Mouse (Mus musculus) hindbrain, embryonic 13.5 days (tissue): ENCODE results near the gene Nostrin. TPM values are rescaled to one million over a fixed set of nuclear protein-coding genes. Genes with fewer than 3 reads are reported as not detected.

Experiments used
- ATAC-seq: fragments of 200-750 bp; cut with Nextera tagmentation; 2 replicates; pipeline ENCODE4 v1.8.0; 2017; ENCODE audit warnings: moderate TSS enrichment; ENCODE audit not compliant: low FRiP score
- H3K27ac ChIP-seq: fragments of 300-500 bp; sonication (generic); 2 replicates; pipeline ENCODE4 v1.5.1; 2015; ENCODE audit warnings: inconsistent platforms, mild to moderate bottlenecking, moderate library complexity
- H3K27me3 ChIP-seq: fragments of 300-500 bp; sonication (generic); 2 replicates; pipeline ENCODE4 v1.6.1; 2015; ENCODE audit warnings: mild to moderate bottlenecking, inconsistent platforms
- H3K36me3 ChIP-seq: fragments of 300-500 bp; sonication (generic); 2 replicates; pipeline ENCODE4 v1.6.1; 2015; ENCODE audit warnings: mild to moderate bottlenecking, inconsistent platforms
- H3K4me1 ChIP-seq: fragments of 300-500 bp; sonication (generic); replicated peaks from 2 replicates; pipeline ENCODE4 v1.6.1; 2015; ENCODE audit warnings: inconsistent platforms
- H3K4me2 ChIP-seq: fragments of 300-500 bp; sonication (generic); 2 replicates; pipeline ENCODE4 v1.6.1; 2015; ENCODE audit warnings: inconsistent platforms, mild to moderate bottlenecking, moderate library complexity
- H3K4me3 ChIP-seq: fragments of 300-500 bp; sonication (generic); 2 replicates; pipeline ENCODE4 v1.5.1; 2015; ENCODE audit warnings: mild to moderate bottlenecking, inconsistent platforms
- H3K9ac ChIP-seq: fragments of 300-500 bp; sonication (generic); 2 replicates; pipeline ENCODE4 v1.6.1; 2015; ENCODE audit warnings: mild to moderate bottlenecking, inconsistent platforms
- H3K9me3 ChIP-seq: fragments of 300-500 bp; sonication (generic); 2 replicates; pipeline ENCODE4 v1.6.1; 2016; ENCODE audit warnings: inconsistent platforms
- WGBS: fragments of 180-500 bp; shearing (Covaris S2); methylation state at CpG from one replicate; pipeline ENCODE4 v1.1.7; 2015; 5-methylcytosine and 5-hydroxymethylcytosine counted together
- polyA plus RNA-seq: library from polyadenylated mRNA; unstranded; fragments of >200 nt; fragmentation: Nextera tagmentation; extraction: Ambion mirVana; gene quantifications from 2 replicates; pipeline ENCODE4 v1.2.1, GENCODE M21; 2015

Gene Nostrin
- polyA plus RNA-seq, 1 experiment from 2014 or later = 0.71 TPM

DNA sequence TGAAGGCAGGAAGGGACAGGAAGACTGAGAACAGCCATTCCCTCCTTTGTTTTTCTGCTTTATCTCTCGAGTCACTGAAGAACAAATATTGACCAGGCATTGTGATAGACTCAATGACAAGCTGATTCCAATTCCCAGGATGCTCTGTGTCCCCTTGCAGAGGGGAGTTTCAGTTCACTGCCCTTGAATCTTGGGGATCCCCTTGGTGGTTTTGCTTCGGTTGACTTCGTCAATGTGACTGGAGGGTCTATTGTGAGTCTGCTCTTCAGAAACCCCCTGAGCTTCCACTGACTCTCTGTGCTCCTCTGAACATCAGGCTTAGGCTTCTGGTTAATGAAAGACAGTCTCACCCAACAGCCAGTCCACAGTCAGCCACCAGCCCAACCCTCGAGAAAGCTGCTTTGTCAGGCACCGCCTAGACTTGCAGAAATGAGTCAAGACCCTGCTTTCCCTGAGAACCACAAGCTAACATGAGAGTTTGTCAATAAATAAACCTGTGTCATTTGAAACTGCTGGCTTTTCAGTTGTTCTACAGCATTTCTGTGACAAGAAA, 3.0 kb upstream of the Nostrin start:
- Histone ChIP-seq H3K9me3 (no peaks in the 10 kb centered on the region), H3K4me2 (no peak overlapping the region), H3K36me3 (no peaks in the 10 kb centered on the region), H3K4me1 (peaks cover 14% of the 10 kb centered on the region), H3K27me3 (0 out of 2 replicates have a peak, but pooled peaks cover 2% of the 10 kb centered on the region), H3K4me3 (no peak overlapping the region), H3K9ac (no peak overlapping the region), H3K27ac (no peak overlapping the region)
- no peak for ATAC-seq
- 28% methylated on average over 5 of the region's 5 CpGs for WGBS

DNA sequence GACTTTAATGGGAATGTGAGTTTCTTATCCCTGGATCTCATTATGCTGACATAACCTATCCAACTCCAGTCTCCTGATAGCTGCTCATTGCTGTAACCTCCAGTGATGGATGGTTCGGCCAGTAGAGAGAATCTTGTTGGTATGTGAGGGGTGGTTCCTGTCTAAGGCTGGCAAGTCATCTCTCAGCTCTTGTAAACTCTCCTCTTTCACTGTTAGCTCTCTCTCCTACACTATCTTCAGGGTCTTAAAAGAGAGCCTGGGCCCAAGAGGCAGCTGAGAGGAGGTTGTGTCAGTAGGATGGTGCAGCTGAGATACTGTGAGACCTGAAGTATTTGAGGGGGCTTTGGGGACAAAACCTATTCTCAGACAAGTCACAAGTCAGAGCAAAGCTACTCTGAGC, 1.4 kb upstream of the Nostrin start:
- Histone ChIP-seq H3K27ac (no peak overlapping the region), H3K4me1 (peaks cover 4% of the 10 kb centered on the region), H3K36me3 (no peaks in the 10 kb centered on the region), H3K4me2 (no peak overlapping the region), H3K4me3 (no peak overlapping the region), H3K9ac (no peak overlapping the region), H3K27me3 (0 out of 2 replicates have a peak, but pooled peaks cover 2% of the 10 kb centered on the region), H3K9me3 (no peaks in the 10 kb centered on the region)
- ATAC-seq = no peak
- WGBS = 87% methylated on average over 1 of the region's 1 CpGs

DNA sequence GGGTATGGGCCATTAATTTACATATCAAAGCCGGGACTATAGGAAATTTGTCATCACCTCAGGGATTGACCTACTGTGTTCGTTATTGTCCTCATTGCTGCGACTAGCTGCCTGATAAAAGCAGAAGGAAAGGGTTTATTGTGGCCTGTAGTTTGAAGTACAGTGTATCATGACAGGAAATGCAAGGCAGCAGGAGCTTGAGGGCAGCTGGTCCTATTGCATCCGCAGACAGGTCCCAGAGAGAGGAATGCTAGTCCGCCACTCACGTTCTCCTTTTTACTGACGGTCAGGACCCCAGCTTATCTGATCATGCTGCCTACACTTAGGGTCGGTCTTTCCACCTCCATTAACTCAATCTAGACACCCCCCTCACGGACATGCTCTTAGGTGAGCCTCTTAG, 663 bp upstream of the Nostrin start:
- WGBS = 77% methylated on average over 9 of the region's 9 CpGs
- ATAC-seq = no peak
- no peaks in the 10 kb centered on the region for H3K36me3 ChIP-seq

DNA sequence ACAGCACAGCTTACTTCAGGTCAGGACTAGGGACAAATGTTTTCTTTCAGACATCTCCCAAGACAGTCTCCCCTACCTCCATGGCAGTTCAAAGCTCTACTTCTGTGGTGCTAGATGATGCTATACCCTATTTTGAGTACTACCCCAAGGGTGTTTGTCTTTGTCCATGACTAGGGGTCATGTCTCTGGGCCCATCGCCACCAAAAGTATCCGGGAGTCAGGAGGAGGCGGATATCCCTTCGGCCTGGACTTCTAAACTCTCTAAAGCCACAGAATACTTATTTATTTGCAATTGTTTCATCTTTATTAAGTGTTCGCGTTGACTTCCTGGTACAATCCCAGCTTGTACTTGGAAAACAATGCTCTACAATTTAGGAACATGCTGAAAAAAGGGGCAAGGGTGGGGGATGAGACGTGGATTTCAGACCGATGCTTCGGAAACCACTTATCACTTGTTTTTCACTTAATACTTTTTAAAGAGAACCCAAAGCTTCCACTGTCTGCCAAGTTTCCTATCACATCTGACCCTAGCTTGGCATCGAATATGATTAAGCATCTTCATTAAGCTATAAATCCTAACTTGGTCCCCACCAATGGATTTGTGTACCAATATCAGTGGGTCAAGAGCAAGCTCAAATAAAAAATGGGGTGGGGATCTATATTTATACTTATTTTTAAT, 1.9 kb downstream of the Nostrin start:
- 0 out of 2 replicates have a peak, but pooled peaks cover 2% of the 10 kb centered on the region for H3K27me3 ChIP-seq
- H3K27ac ChIP-seq = no peak overlapping the region
- WGBS = 91% methylated on average over 10 of the region's 10 CpGs
- H3K4me1 ChIP-seq = no peaks in the 10 kb centered on the region
- no peak overlapping the region for H3K4me3 ChIP-seq
- no peak overlapping the region for H3K9ac ChIP-seq
- no peaks in the 10 kb centered on the region for H3K9me3 ChIP-seq
- H3K4me2 ChIP-seq = no peak overlapping the region
- no peaks in the 10 kb centered on the region for H3K36me3 ChIP-seq
- no peak for ATAC-seq

More for the DNA sequence above, 663 bp upstream of the Nostrin start:
- H3K9ac ChIP-seq = no peak overlapping the region
- H3K4me3 ChIP-seq = no peak overlapping the region
- H3K27ac ChIP-seq = no peak overlapping the region
- no peaks in the 10 kb centered on the region for H3K4me1 ChIP-seq
- H3K27me3 ChIP-seq = 0 out of 2 replicates have a peak, but pooled peaks cover 2% of the 10 kb centered on the region
- no peak overlapping the region for H3K4me2 ChIP-seq
- no peaks in the 10 kb centered on the region for H3K9me3 ChIP-seq

DNA sequence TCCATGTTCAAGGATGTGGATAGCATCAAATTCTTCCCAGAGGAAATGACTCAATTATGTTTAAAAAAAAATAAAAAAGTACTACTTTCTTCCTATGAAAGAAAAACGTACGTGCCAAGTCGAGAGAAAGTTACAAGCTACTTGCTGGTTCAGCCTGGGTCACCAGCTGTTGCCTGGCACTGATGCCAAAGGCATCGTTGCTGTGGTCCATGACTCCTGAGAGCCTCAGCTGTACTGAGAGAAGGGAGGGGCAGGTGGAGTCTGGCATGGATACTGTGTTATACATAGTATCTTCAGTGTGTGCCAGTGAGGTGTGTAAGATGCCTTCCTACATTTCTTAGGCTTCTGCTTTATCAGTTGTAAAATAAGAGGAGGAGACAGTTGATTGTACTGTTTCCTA, 3.2 kb downstream of the Nostrin start:
- no peak for ATAC-seq
- 70% methylated on average over 4 of the region's 4 CpGs for WGBS
- no peak overlapping the region for H3K9ac ChIP-seq
- no peak overlapping the region for H3K27ac ChIP-seq
- no peak overlapping the region for H3K4me2 ChIP-seq
- H3K4me3 ChIP-seq = no peak overlapping the region
- H3K36me3 ChIP-seq = no peaks in the 10 kb centered on the region
- H3K9me3 ChIP-seq = no peaks in the 10 kb centered on the region
- H3K27me3 ChIP-seq = no peaks in the 10 kb centered on the region
- H3K4me1 ChIP-seq = no peaks in the 10 kb centered on the region

DNA sequence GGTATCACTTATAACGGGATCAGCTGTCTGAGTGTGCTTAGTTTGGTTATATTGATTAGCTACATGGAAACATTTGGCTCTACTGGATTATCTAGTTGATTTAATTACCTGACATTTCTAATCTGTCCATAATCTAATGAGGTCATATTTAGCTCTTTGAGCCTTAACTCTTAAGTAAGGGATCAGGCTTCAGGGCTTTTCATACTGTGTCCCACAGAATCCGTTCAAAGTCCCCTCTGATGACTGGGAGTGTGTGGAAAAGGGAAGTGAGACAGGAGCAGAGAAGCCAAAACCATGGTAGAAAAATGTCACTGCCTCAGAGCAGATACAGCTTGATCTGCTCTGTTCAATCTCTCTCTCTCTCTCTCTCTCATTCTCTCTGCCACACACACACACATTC, 4.6 kb downstream of the Nostrin start:
- no peak overlapping the region for H3K4me2 ChIP-seq
- H3K36me3 ChIP-seq = no peaks in the 10 kb centered on the region
- no peak for ATAC-seq
- WGBS = 71% methylated on average over 2 of the region's 2 CpGs
- H3K27ac ChIP-seq = no peak overlapping the region
- H3K4me1 ChIP-seq = no peaks in the 10 kb centered on the region
- H3K4me3 ChIP-seq = no peak overlapping the region
- no peaks in the 10 kb centered on the region for H3K27me3 ChIP-seq
- no peaks in the 10 kb centered on the region for H3K9me3 ChIP-seq
- H3K9ac ChIP-seq = no peak overlapping the region

DNA sequence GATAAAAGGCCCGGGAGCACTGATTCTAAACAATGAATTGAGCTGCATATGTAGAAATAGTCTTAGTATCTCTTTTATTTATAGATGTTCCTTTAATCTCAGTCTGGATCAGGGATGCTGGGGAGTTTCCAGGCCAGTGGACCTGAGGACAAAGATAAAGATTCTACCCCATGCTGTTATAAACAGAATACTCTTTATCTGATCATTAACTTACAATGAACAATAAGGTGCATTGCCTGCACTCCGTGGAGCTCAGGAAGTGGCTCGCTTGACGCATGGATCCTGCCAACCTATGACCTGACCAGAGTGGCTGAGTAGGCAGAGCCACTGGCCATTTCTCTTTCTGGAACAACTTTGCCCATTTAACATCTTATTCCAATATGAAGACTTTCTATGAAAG, 5.2 kb downstream of the Nostrin start:
- H3K27ac ChIP-seq = no peak overlapping the region
- H3K4me1 ChIP-seq = no peaks in the 10 kb centered on the region
- no peak overlapping the region for H3K9ac ChIP-seq
- no peak for ATAC-seq
- H3K4me3 ChIP-seq = no peak overlapping the region
- H3K36me3 ChIP-seq = no peaks in the 10 kb centered on the region
- H3K27me3 ChIP-seq = no peaks in the 10 kb centered on the region
- H3K9me3 ChIP-seq = no peaks in the 10 kb centered on the region
- H3K4me2 ChIP-seq = no peak overlapping the region
- 51% methylated on average over 4 of the region's 4 CpGs for WGBS

DNA sequence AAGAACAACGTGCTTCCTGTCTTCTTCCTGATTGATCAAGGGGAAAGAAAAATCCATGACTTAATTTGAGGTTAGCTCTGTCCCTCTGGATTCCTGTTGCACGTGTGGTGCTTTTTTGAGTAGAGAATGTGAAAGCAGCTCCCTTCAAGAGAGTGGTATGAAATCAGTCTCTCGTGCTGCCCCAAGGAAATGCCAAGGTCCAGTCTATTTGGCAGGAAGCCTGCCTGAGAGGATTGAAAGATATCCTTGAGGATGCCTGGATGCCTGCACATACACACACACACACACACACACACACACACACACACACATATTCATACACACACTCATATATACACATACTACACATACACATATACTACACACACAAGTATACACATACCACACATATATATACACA, 13.1 kb downstream of the Nostrin start:
- H3K4me2 ChIP-seq = no peak overlapping the region
- H3K9ac ChIP-seq = no peak overlapping the region
- ATAC-seq = no peak
- no peaks in the 10 kb centered on the region for H3K27me3 ChIP-seq
- no peak overlapping the region for H3K4me3 ChIP-seq
- H3K4me1 ChIP-seq = no peaks in the 10 kb centered on the region
- 78% methylated on average over 3 of the region's 3 CpGs for WGBS
- H3K9me3 ChIP-seq = no peaks in the 10 kb centered on the region
- no peak overlapping the region for H3K27ac ChIP-seq
- no peaks in the 10 kb centered on the region for H3K36me3 ChIP-seq

DNA sequence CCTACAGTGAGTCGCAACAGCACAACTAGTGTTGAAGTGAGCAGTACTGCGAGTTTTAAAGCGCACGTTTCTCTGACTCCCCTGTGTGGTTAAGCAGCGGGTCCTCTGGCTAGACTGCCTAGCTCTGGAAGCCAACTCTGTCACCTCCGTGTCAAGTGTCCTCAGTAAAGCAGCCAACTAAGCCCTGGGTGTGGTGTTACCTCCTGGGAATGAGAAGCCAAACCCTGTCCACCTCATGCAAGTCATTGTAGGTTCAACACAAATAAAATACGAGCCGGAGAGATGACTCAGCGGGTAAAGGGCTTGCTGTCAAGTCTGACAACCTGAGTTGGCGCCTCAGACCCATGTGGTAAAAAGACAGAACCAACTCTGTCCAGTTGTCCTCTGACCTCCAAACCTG, 13.6 kb downstream of the Nostrin start:
- Histone ChIP-seq H3K4me2 (no peak overlapping the region), H3K9me3 (no peaks in the 10 kb centered on the region), H3K27ac (no peak overlapping the region), H3K4me1 (no peaks in the 10 kb centered on the region), H3K27me3 (no peaks in the 10 kb centered on the region), H3K4me3 (no peak overlapping the region), H3K36me3 (no peaks in the 10 kb centered on the region), H3K9ac (no peak overlapping the region)
- no peak for ATAC-seq
- 93% methylated on average over 10 of the region's 10 CpGs for WGBS

DNA sequence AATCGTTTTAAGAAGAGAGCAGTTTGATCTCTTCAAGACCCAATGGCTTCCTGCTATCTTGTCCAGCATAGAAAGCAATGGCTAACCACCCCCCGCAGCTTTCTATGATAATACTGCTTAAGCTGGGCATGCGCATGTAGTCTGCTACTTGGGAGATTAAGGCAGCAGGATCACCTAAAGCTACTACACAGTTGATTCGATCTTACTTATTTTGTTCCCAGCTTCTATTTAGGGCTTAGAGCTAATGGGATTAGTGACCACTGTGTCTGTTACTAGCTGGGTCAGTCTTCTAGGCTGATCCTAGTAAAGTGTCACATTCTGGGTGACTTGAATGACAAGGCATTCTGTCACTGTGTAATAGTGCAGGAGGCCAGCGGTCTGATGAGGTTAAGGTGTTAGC, 15.2 kb downstream of the Nostrin start:
- no peak overlapping the region for H3K4me2 ChIP-seq
- H3K36me3 ChIP-seq = no peaks in the 10 kb centered on the region
- H3K4me3 ChIP-seq = no peak overlapping the region
- H3K9me3 ChIP-seq = no peaks in the 10 kb centered on the region
- H3K27me3 ChIP-seq = no peaks in the 10 kb centered on the region
- no peak overlapping the region for H3K27ac ChIP-seq
- H3K4me1 ChIP-seq = no peaks in the 10 kb centered on the region
- no peak for ATAC-seq
- H3K9ac ChIP-seq = no peak overlapping the region
- 78% methylated on average over 5 of the region's 5 CpGs for WGBS

DNA sequence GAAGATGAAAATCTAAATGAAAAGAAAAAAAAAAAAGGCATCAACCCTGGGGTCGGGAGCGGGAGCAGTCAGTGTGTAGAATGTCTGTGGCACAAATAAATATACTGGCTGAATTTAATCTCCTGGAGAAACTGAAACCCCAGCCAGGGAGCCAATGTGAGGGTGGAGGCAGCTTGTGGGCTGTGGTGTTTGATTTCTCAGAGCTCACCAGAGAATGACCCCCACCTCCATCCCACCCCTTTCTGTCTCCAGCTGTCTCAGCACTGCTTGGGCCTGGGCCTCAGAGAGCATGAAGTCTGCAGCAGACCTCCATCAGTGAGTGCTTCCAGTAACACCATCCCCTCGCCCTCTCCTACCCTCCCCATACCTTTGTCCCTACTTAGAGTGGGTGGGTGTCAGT, 20.3 kb downstream of the Nostrin start:
- no peak overlapping the region for H3K4me2 ChIP-seq
- WGBS = 72% methylated on average over 3 of the region's 3 CpGs
- H3K27ac ChIP-seq = no peak overlapping the region
- H3K27me3 ChIP-seq = no peaks in the 10 kb centered on the region
- no peaks in the 10 kb centered on the region for H3K36me3 ChIP-seq
- no peak overlapping the region for H3K9ac ChIP-seq
- no peaks in the 10 kb centered on the region for H3K9me3 ChIP-seq
- H3K4me1 ChIP-seq = no peaks in the 10 kb centered on the region
- ATAC-seq = no peak
- H3K4me3 ChIP-seq = no peak overlapping the region

DNA sequence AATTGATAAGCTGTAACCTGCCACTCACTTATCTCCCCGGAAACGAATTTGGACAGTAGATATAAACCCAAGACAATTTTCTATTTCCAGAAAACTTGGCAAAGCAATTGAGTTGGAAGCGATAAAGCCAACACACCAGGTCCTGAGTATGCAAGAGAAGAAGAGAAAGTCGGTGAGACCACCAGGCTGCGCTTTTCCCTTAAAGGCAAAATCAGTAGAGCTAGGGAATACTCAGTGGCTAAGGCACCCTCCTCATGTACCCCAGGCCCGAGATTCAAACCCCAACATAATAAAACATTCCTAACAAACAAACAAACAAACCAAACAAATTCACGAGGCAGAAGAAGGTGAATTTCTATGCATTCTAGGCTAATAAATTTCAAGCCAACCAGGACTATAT, 20.7 kb downstream of the Nostrin start:
- H3K27me3 ChIP-seq = no peaks in the 10 kb centered on the region
- 73% methylated on average over 7 of the region's 7 CpGs for WGBS

DNA sequence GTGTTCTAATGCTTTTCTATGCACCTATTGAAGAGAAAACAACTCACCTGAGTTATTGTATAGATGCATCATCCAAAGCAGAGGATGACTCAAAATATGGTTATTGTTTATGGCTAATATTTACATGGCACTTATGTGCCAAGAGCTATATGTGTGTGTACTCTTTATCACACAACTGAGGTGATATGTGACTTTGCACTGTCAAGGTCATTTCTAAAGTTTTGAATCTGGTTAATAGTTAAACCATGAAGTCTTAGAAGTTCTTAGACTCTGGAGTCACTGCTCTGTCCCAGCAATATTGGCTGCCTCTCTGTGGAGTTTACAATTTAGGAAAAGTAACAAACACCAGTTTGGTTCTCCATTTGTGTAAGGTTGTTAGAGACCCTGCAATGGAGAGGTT, 23.3 kb downstream of the Nostrin start:
- Histone ChIP-seq H3K9ac (no peak overlapping the region), H3K36me3 (no peaks in the 10 kb centered on the region), H3K4me1 (peaks cover 13% of the 10 kb centered on the region), H3K27ac (no peak overlapping the region), H3K27me3 (no peaks in the 10 kb centered on the region), H3K4me3 (no peak overlapping the region), H3K9me3 (no peaks in the 10 kb centered on the region), H3K4me2 (no peak overlapping the region)
- no peak for ATAC-seq

More for the DNA sequence above, 20.7 kb downstream of the Nostrin start:
- no peak overlapping the region for H3K4me2 ChIP-seq
- H3K4me3 ChIP-seq = no peak overlapping the region
- H3K9me3 ChIP-seq = no peaks in the 10 kb centered on the region
- H3K4me1 ChIP-seq = no peaks in the 10 kb centered on the region
- H3K9ac ChIP-seq = no peak overlapping the region
- H3K36me3 ChIP-seq = no peaks in the 10 kb centered on the region
- ATAC-seq = no peak
- no peak overlapping the region for H3K27ac ChIP-seq
